Mouse (Mus musculus) lung, adult 2 months (tissue): ENCODE data around the gene Tead3. TPM values are rescaled to one million over a fixed set of nuclear protein-coding genes. Genes with fewer than 3 reads are reported as not detected.
"Not testable (repeated sequence)": the region's sequence is repeated elsewhere in the genome, so short reads cannot be mapped to it uniquely, and the experiment has no call there.

ENCODE experiments used
- DNase-seq: peaks from one replicate; pipeline ENCODE4 v3.0.0; 2022
- H3K4me1 ChIP-seq: fragments of 200-500 bp; 2 replicates; pipeline ENCODE4 v1.6.1; 2011; ENCODE audit warnings: low read length; ENCODE audit not compliant: control insufficient read depth, insufficient read depth
- H3K4me3 ChIP-seq: fragments of 200-500 bp; replicated peaks from 2 replicates; pipeline ENCODE3; 2011; ENCODE audit warnings: low read depth, mild to moderate bottlenecking, control low read depth, low read length; ENCODE audit errors: extremely low read depth
- CTCF ChIP-seq: fragments of 200-500 bp; IDR thresholded peaks from 2 replicates; pipeline ENCODE4 v1.5.1; 2011; ENCODE audit warnings: mild to moderate bottlenecking, low read length, control low read depth; ENCODE audit not compliant: insufficient read depth
- POLR2A ChIP-seq: fragments of 200-500 bp; IDR thresholded peaks from 2 replicates; pipeline ENCODE4 v1.6.1; 2011; ENCODE audit warnings: low read depth, mild to moderate bottlenecking, control low read depth, low read length, borderline replicate concordance; ENCODE audit errors: extremely low read depth
- WGBS: fragments of 180-500 bp; shearing (Covaris S2); methylation state at CpG from one replicate; pipeline ENCODE4 v1.1.7; 2018; 5-methylcytosine and 5-hydroxymethylcytosine counted together
- polyA plus RNA-seq: library from polyadenylated mRNA; depleted of rRNA; stranded (reverse); fragments of >200 nt; gene quantifications from 2 replicates; pipeline ENCODE4 v1.2.3, GENCODE M21; 2012

Tead3 gene
- polyA plus RNA-seq, 1 experiment, result 30.7 TPM

GRCm38 (mm10) chr17:28361921-28362652 lies 11.5 kb upstream of the Tead3 start:
- Histone ChIP-seq H3K4me1 (peaks cover 3% of the 10 kb centered on the region; the same call in 1 of the 2 replicates), H3K4me3 (no peak overlapping the region)
- DNase-seq, result no peak
- TF ChIP-seq POLR2A (no peak), CTCF (no peak)
- WGBS, result 52% methylated on average over 11 of the region's 11 CpGs

- H3K4me3 ChIP-seq, result no peak overlapping the region
- TF ChIP-seq POLR2A (no peak), CTCF (no peak)
- DNase-seq, result no peak
Measured at GRCm38 (mm10) chr17:28360531-28361277, 10.1 kb upstream of the Tead3 start.

GRCm38 (mm10) chr17:28358576-28359261 lies 8.1 kb upstream of the Tead3 start:
- H3K4me1 ChIP-seq, H3K4me3 ChIP-seq, DNase-seq: not testable (repeated sequence)
- 19% methylated on average over 24 of the region's 24 CpGs for WGBS

More at GRCm38 (mm10) chr17:28360531-28361277, 10.1 kb upstream of the Tead3 start:
- WGBS, result 61% methylated on average over 9 of the region's 9 CpGs
- H3K4me1 ChIP-seq, result peaks cover 3% of the 10 kb centered on the region; the same call in 1 of the 2 replicates

GRCm38 (mm10) chr17:28355871-28356270 lies 5.3 kb upstream of the Tead3 start:
- H3K4me3 ChIP-seq, result no peak overlapping the region
- peak; percentile 77 for DNase-seq
- 71% methylated on average over 12 of the region's 12 CpGs for whole genome bisulfite sequencing
- 0 out of 2 replicates have a peak, but pooled peaks have one; percentile 28 for TF ChIP-seq POLR2A
- TF ChIP-seq CTCF, result no peak
- H3K4me1 ChIP-seq, result peaks cover 7% of the 10 kb centered on the region

GRCm38 (mm10) chr17:28352018-28352417 lies 1.4 kb upstream of the Tead3 start:
- Histone ChIP-seq H3K4me1 (peaks cover 12% of the 10 kb centered on the region), H3K4me3 (no peak overlapping the region)
- no peak for DNase-seq
- no peak for TF ChIP-seq POLR2A
- no peak for TF ChIP-seq CTCF
- WGBS, result 51% methylated on average over 11 of the region's 11 CpGs

GRCm38 (mm10) chr17:28351353-28351890 lies 805 bp upstream of the Tead3 start:
- WGBS, result 2% methylated on average over 29 of the region's 29 CpGs
- no peak for DNase-seq
- no peak for TF ChIP-seq POLR2A
- TF ChIP-seq CTCF, result no peak
- H3K4me1 ChIP-seq, result peaks cover 12% of the 10 kb centered on the region
- peak overlapping the region; percentile 72 for H3K4me3 ChIP-seq

GRCm38 (mm10) chr17:28349901-28350465 lies 634 bp downstream of the Tead3 start:
- TF ChIP-seq POLR2A (no peak), CTCF (no peak)
- 2% methylated on average over 54 of the region's 54 CpGs for WGBS
- no peak for DNase-seq
- peak overlapping the region; percentile 58 for H3K4me3 ChIP-seq
- H3K4me1 ChIP-seq, result peaks cover 19% of the 10 kb centered on the region

- 24% methylated on average over 13 of the region's 13 CpGs for WGBS
- no peak for DNase-seq
- TF ChIP-seq CTCF (no peak), POLR2A (no peak)
- peak overlapping the region; percentile 58 for H3K4me3 ChIP-seq
- H3K4me1 ChIP-seq, result peaks cover 19% of the 10 kb centered on the region
Measured at GRCm38 (mm10) chr17:28349264-28349880, 1.2 kb downstream of the Tead3 start.
